Mouse (Mus musculus) inflammation-experienced regulatory T-cells, adult 6 months (primary cell): Measurements from ENCODE around the gene Rps28. TPM values are rescaled to one million over a fixed set of nuclear protein-coding genes. Genes with fewer than 3 reads are reported as not detected.

Experiments used
- ATAC-seq: one replicate; pipeline ENCODE4 v1.8.0; 2017
- polyA plus RNA-seq, 3 experiments: library from polyadenylated mRNA; unstranded; fragments of 100-300 nt; shearing (Covaris generic); gene quantifications; one replicate each; pipeline ENCODE4 v1.2.1; 2017

Rps28 gene
- polyA plus RNA-seq, 3 experiments from 2014 or later = 1,118 to 2,316 (median 1,890) TPM

GRCm38 (mm10) chr17:33811142-33811516 lies 13.2 kb downstream of the Rps28 start:
- ATAC-seq = no peak

DNA sequence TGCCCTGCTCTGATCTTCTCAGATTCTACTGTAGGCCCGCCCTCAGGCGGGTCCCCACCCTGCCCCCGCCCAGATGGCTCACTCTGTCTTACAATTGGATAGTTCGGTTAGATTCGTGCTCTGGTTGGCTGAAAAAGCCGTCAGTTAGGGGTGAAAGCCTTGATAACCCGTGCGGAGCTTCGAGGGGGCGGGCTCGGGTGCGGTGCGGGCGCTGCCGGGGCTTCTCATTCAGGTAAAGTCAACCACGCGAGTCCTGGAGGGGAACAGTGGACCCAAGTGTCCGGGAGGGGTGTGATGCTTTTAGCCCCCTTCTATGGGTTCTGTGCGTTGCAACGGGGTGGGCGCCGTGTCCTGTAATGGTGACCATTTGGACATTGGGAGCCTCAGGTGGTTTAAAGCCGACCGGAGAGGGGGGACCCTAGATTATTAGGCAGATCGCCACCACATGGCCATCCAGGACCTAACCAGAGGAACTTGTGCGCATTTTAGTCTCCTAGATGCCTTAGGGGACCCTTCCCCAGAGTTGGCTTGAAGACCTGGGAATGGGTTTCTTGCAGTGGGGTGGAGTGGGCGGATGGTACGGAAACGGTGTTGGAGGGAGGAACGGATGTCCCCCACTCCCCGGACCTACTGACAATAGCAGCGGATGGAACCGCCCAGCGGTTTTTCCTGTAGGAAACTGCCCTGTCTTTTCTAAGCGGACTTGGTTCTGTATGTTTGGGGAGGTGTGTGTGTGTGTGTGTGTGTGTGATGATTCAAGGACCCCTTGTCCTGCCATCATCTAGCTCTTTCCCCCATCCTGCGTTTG lies 13.8 kb downstream of the Rps28 start, which contains the start of gene Kank3:
Gene Kank3, plus strand, starts transcription at position 186 of the 808 bp plus-strand sequence.
- ATAC-seq = peak; percentile 88

DNA sequence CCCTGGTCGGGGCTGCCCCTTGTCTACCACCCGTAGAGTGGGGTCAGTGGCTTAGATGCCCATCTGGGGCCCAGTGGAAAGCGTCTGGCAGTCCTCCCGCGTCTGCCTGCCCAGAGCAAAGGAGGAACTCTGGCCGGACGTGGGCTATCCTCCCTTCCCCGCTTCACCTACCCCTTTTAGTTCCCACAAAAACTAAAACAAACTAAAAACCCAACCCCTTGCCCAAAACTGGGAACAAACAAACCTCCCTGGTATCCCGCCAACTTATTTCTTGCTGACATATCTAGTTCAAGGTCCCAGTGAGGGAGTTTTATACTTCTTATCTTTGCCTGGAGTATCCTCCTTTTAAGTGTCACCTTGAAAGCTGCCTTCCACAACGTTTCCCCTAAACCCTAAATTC lies 16.2 kb downstream of the Rps28 start:
- ATAC-seq = no peak

- no peak for ATAC-seq
These were observed 17.0 kb downstream of the Rps28 start for GRCm38 (mm10) chr17:33807181-33807888.

DNA sequence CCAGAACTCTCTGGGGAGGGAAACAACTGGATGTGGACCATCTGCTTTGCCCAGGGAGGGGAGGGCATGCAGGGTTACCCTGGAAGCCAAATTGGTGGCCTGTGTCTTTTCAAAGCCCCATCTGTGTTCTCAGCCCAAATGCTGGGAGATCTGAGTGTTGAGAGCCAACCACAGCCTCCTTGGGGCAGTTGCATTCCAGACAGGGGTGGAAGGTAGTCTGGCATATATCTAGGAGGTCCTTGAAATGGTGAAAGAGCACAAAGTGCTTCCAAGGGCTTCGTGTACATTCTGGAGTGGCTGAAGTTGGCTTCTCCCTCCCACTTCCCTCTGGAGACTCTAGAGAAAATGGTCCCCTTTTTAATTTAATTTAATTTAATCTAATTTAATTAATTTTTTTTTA lies 19.6 kb downstream of the Rps28 start:
- ATAC-seq = no peak

- no peak for ATAC-seq
These were observed 20.2 kb downstream of the Rps28 start for GRCm38 (mm10) chr17:33804205-33804604.

GRCm38 (mm10) chr17:33802221-33802620 lies 22.1 kb downstream of the Rps28 start:
- no peak for ATAC-seq

GRCm38 (mm10) chr17:33799277-33799676 lies 25.1 kb downstream of the Rps28 start:
- no peak for ATAC-seq

GRCm38 (mm10) chr17:33798306-33798705 lies 26.1 kb downstream of the Rps28 start:
- no peak for ATAC-seq

DNA sequence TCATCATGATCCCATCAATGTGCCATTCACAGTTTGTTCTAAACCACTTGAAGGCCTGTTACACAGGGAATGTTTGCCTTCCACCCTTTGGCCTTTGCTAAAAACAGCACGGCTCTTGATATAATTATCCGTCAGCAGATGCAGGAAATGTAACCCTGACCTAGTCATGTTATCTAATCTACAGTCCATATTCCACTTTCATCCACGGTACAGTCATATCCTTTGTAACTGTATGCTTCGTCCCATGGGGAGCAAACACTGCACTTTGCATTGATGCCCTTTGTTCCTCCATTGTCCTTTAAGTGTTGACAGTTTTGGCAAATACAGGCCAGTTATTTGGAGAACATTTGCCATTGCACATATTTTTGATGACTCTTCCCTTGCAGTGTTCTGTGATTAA lies 35.6 kb downstream of the Rps28 start:
- ATAC-seq = no peak

DNA sequence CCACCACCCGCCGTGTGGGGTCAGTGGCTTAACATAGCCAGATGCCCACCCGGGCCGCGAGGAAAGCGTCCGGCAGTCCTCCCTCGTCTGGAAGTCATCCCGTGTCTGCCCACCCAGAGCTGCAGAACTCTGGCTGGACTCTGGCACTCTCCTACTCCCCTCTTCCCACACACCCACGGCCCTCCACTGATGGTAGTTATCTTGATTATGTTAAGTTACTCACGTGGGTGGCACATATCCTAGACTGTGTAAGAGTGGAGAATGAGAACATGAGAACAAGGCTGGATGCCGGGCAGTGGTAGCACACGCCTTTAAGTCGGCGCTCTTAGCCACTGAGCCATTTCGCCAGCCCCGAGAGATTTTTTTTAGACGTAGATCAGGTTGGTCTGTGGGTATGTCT lies 38.0 kb downstream of the Rps28 start:
- no peak for ATAC-seq

- no peak for ATAC-seq
These were observed 39.4 kb downstream of the Rps28 start for GRCm38 (mm10) chr17:33784939-33785338.

DNA sequence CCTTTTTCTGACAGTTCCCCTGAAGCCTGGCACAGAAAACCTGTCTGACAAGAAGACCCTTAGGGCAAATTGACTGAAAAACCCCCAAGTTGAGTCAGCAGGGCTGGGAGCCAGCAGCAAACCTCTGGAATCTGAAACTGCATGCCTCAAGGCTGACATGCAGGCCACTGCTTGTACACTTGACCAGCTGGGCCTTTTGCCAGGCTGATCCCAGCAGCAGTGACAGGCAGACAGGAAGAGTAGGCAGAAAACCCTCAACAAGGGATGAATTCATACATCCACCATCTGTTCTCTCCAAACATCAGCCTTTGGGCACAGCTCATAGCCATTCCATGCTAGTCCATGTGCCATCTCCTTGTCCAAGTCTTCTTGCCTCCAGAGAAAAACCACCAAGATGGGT lies 41.0 kb downstream of the Rps28 start:
- ATAC-seq = no peak

DNA sequence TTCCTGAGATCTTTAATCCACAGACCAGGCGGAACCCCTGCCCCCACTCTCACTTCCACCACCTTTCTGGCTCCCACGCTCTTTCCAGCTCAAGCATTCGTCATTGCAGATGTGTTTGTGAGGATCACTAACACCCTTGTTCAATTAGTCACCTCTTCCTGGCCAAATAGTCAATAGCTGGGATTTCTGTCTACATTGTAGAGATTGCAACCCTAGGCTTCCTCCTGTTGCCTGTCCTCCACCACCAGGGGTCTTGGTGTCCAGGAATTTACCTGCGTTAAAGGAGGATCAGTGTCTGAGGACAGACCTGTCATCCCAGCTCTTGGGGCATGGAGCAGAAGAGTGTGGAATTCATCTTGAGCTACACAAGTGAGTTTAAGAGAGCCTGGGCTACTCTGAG lies 42.3 kb downstream of the Rps28 start:
- ATAC-seq = no peak

- ATAC-seq = peak; percentile 64
These were observed 43.0 kb downstream of the Rps28 start, which contains the start of gene Angptl4 for GRCm38 (mm10) chr17:33781124-33781977. Gene Angptl4, minus strand, starts transcription at chr17:33781830.

- peak; percentile 75 for ATAC-seq
These were observed 43.9 kb downstream of the Rps28 start for GRCm38 (mm10) chr17:33780431-33780830.

GRCm38 (mm10) chr17:33779967-33780295 lies 44.4 kb downstream of the Rps28 start:
- ATAC-seq = no peak

DNA sequence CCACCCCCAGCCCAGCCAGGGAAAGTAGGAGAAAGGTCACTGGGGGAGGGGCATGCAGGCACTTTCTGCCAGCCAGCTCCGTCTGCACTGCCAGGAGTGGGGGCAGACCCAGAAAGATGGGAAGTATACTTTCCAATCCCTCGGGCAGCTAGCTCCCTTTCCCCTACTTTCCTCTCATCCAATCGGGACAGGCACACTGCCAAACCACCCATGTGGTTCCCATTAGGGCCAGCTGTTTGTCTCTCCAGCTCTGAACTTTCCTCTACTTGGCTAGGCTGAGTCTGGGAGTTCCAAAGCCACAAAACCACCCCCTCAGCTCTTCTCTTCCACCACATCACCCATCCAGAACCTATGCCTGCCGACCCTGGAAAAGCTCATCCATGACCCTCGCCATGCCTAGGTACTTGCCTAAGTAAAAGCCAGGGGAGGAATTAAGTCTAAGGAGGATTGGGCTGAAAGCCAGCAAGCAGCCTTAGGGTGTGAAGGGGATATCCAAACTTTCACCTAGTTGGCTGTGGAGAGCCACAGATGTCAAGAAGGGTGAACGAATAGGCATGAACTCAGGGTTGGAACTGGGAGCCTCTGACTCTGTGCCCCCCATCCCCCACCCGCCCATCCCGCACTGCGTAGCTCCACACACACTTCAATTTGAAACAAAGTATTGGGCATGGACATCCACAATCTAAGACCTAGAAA lies 44.9 kb downstream of the Rps28 start:
- ATAC-seq = no peak

- ATAC-seq = no peak
These were observed 49.1 kb downstream of the Rps28 start for GRCm38 (mm10) chr17:33775287-33775686.

DNA sequence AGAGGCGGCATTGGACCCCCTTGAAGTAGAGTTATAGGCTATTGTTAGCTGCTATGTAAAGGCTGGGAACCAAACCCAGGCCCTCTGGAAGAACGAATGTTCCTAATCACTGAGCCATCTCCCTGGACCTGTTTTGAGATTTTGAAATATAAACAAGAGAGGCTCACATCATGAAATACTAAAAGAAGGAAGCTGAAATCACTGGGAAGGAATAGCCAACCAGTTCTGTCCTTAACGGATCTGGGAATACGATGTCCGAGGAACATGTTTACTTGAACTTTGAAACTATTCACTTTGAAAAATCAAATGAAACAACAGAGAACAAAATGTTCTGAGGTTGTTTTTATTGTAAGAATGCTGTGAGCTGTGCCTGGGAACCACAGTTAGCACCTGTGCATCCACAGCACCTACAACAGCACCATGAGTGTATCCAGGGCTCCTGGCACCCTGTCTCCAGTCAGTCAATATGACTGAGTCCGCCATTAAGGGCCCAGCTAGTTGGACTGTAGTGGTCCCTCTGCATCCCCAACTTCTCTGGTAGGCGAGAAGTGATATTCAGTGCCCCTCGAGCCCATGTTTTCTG lies 49.7 kb downstream of the Rps28 start:
- ATAC-seq = no peak

- no peak for ATAC-seq
These were observed 50.3 kb downstream of the Rps28 start for GRCm38 (mm10) chr17:33773871-33774572.
